Comparison of ENCODE assay signal across 16 mouse cellular contexts in the genomic region with DNA sequence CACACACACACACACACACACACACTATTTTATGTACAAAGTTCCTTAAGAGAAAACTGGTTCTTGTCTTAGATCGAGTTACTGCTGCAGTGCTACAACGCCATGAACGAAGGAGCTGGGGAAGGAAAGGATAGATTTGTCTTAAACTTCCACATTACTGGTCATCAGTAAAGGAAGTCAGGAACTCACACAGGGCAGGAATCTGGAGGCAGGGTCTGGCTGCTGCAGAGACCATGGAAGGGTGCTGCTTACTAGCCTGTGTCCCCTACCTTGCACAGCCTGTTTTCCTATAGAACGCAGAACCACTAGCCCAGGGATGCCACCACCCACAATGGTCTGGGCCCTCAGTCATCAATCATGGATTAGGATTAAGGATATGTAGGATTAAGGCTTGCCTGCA. TPM values are rescaled to one million over a fixed set of nuclear protein-coding genes. Genes with fewer than 3 reads are reported as not detected.
"Had no signal": no experiment of that assay in that cellular context is flagged by ENCODE, and none has a peak within 500 bp of the region (broad histone marks: within the 10 kb centered on the region; RNA-seq: fewer than 3 reads in every experiment).

No protein-coding gene starts in this region.

- H3K9me3 ChIP-seq: stomach, embryonic 15.5 days had no signal

- H3K9ac ChIP-seq: neural tube, embryonic 13.5 days; stomach, embryonic 15.5 days had no signal

- H3K4me2 ChIP-seq: neural tube, embryonic 13.5 days; stomach, embryonic 15.5 days had no signal

- H3K27me3 ChIP-seq: neural tube, embryonic 13.5 days; stomach, embryonic 15.5 days had no signal

- H3K4me1 ChIP-seq: neural tube, embryonic 13.5 days; stomach, embryonic 15.5 days had no signal

- DNase-seq: retina, postnatal 1 day; right cerebral cortex, adult 18-20 months; right cerebral cortex, postnatal 14 days; right cerebral cortex, postnatal 25 days; right cerebral cortex, postnatal 4 days; spleen, adult 18-20 months; thymus, adult 18-20 months; thymus, adult 2 months; thymus, postnatal 14 days; thymus, postnatal 25 days; thymus, postnatal 36 days; thymus, postnatal 4 days had no signal

- H3K27ac ChIP-seq: neural tube, embryonic 13.5 days; stomach, embryonic 15.5 days; stomach, postnatal 0 days had no signal

- H3K36me3 ChIP-seq: stomach, embryonic 15.5 days had no signal

- H3K4me3 ChIP-seq: neural tube, embryonic 13.5 days; stomach, embryonic 15.5 days had no signal

RNA-seq across cellular contexts. Expression of a gene that starts 10.0 kb away (rescaled TPM):
- total RNA-seq: neutrophil, adult 5-6 weeks had no signal
